Mouse (Mus musculus): ENCODE data around the gene Ankrd33.

DNA sequence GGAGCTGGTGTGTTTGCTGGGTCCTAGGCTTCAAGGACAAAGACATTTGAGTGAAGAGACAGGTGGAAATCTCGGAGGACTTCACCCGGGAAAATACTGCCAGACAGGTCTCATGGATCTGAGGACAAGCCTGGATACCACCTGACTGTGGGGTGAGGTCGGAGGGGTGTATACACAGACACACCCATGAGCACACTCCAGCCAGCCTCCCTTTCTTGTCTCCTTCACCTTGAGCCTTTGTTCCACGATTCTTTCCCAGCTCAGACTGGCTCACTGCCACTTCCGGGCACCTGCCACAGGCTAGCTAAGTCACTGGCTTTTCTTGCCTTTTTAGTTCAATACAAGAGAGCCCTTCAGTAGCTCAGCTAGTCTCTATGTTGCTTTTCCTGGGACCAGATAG is 48.7 kb downstream of the Ankrd33 start:
- no peak for TF ChIP-seq CTCF (IDR thresholded peaks at IDR 0.05; ENCODE audit: low read depth)
- no peak for TF ChIP-seq EP300 (IDR thresholded peaks at IDR 0.05; ENCODE audit: low read depth)

Data from liver, postnatal 0 days (tissue).